Comparison of ENCODE assay signal across 8 mouse cellular contexts in genomic region chr8:106893481-106894156, GRCm38 (mm10). TPM values are rescaled to one million over a fixed set of nuclear protein-coding genes. Genes with fewer than 3 reads are reported as not detected.
A peak's percentile ranks its signal among the peaks of the same experiment; 100 is the strongest.
DNase-seq lines count a peak whose midpoint lies in the region.

Utp4 (plus strand) TSS chr8:106893636.

- no peaks in the 10 kb centered on the region for H3K27me3 ChIP-seq in hindbrain, embryonic 10.5 days (ENCODE audit: insufficient read depth, poor library complexity, severe bottlenecking)

- no peaks in the 10 kb centered on the region for H3K9me3 ChIP-seq in hindbrain, embryonic 10.5 days

- peak; percentile 84 for DNase-seq in R1 (ENCODE audit: low read depth, low spot score)
- DNase-seq in cerebellum, adult 9-11 months, result peak; percentile 86
- peak; percentile 51 to 85 for DNase-seq in frontal cortex, adult 2 months (ENCODE audit: extremely low spot score in 1 of 2, low spot score in 1 of 2)
- DNase-seq in hindbrain, embryonic 10.5 days (ENCODE audit: low spot score), result peak; percentile 88
- peak; percentile 81 to 83 for DNase-seq in layer of hippocampus, postnatal 14 days (ENCODE audit: low spot score in 2 of 2)
- peak; percentile 88 for DNase-seq in lung, postnatal 14 days
- peak; percentile 88 for DNase-seq in ovary, postnatal 36 days (ENCODE audit: low spot score)
- peak; percentile 90 for DNase-seq in thymus, postnatal 14 days

- WGBS in hindbrain, embryonic 10.5 days, result under 1% methylated on average over 63 of the region's 63 CpGs

- H3K36me3 ChIP-seq in hindbrain, embryonic 10.5 days, result peaks cover 45% of the 10 kb centered on the region

- peak within 1 kb of the TSS; percentile 100 for H3K27ac ChIP-seq in hindbrain, embryonic 10.5 days

- H3K4me3 ChIP-seq in hindbrain, embryonic 10.5 days, result peak within 1 kb of the TSS; percentile 97

- H3K4me1 ChIP-seq in hindbrain, embryonic 10.5 days (replicated peaks), result peaks cover 33% of the 10 kb centered on the region

RNA-seq across cellular contexts. Expression of gene Utp4, which starts in this region (rescaled TPM):
- 27.4 and 28.9 TPM in 2 replicates for polyA plus RNA-seq in frontal cortex, adult 2 months (2012; rRNA removed)
- polyA plus RNA-seq in hindbrain, embryonic 10.5 days (2016; fragmentation: Nextera tagmentation; extraction: Ambion mirVana), result 58.3 and 85.0 TPM in 2 replicates
- total RNA-seq in layer of hippocampus, postnatal 14 days (2021), result 10 to 100 TPM; 36.2 to 38.0 TPM

Comparison
In these comparisons a context has a peak if more than half of its experiments do, and no peak if none do; other contexts are left out.
1. Peak in every context shown above with its lines: DNase-seq, H3K4me3 ChIP-seq and H3K27ac ChIP-seq.